Mouse (Mus musculus) gastrocnemius, postnatal 14 days (tissue): Measurements from ENCODE around the gene Whamm. TPM values are rescaled to one million over a fixed set of nuclear protein-coding genes. Genes with fewer than 3 reads are reported as not detected.

ENCODE experiments used
- DNase-seq: peaks from one replicate; pipeline ENCODE4 v3.0.0; 2021; ENCODE audit warnings: mixed read lengths
- intact Hi-C: fragments of 180-260 bp; cut with DNase I; formaldehyde crosslinking; loops from one replicate; pipeline ENCODE4 v1.15.1; 2025; ENCODE audit warnings: low total_unique reads
- total RNA-seq, 2 experiments: library from RNA; stranded (reverse); gene quantifications; 2 replicates each; pipeline ENCODE4 v1.2.3; 2021

Gene Whamm
- total RNA-seq, 2 experiments from 2014 or later, result 4.8 to 5.7 TPM

GRCm38 (mm10) chr7:81585326-81585725 is 14.3 kb downstream of the Whamm start:
- DNase-seq, result no peak
- intact Hi-C loops, result no loop called here

GRCm38 (mm10) chr7:81587238-81587637 is 16.2 kb downstream of the Whamm start:
- intact Hi-C loops, result no loop called here

GRCm38 (mm10) chr7:81592686-81593085 is 21.6 kb downstream of the Whamm start:
- intact Hi-C loops, result no loop called here
- no peak for DNase-seq

More at GRCm38 (mm10) chr7:81587238-81587637, 16.2 kb downstream of the Whamm start:
- no peak for DNase-seq

- DNase-seq, result no peak
These were observed 22.3 kb downstream of the Whamm start for GRCm38 (mm10) chr7:81593387-81593786.

GRCm38 (mm10) chr7:81595056-81595455 is 24.0 kb downstream of the Whamm start:
- no peak for DNase-seq
- intact Hi-C loops, result no loop called here

More at GRCm38 (mm10) chr7:81593387-81593786, 22.3 kb downstream of the Whamm start:
- intact Hi-C loops, result no loop called here

- no peak for DNase-seq
- intact Hi-C loops, result no loop called here
These were observed 25.0 kb downstream of the Whamm start for GRCm38 (mm10) chr7:81596086-81596485.

GRCm38 (mm10) chr7:81597660-81598059 is 26.6 kb downstream of the Whamm start:
- DNase-seq, result no peak
- intact Hi-C loops, result no loop called here

GRCm38 (mm10) chr7:81599379-81600280 is 28.6 kb downstream of the Whamm start:
- no peak for DNase-seq
- intact Hi-C loops, result no loop called here

- no peak for DNase-seq
- intact Hi-C loops, result no loop called here
These were observed 33.9 kb downstream of the Whamm start for GRCm38 (mm10) chr7:81604991-81605390.

GRCm38 (mm10) chr7:81605489-81605888 is 34.4 kb downstream of the Whamm start:
- intact Hi-C loops, result no loop called here
- DNase-seq, result no peak

- intact Hi-C loops, result no loop called here
- DNase-seq, result no peak
These were observed 35.4 kb downstream of the Whamm start for GRCm38 (mm10) chr7:81606452-81606851.

- intact Hi-C loops, result no loop called here
- no peak for DNase-seq
These were observed 39.1 kb downstream of the Whamm start for GRCm38 (mm10) chr7:81610125-81610524.

GRCm38 (mm10) chr7:81612856-81613635 is 42.0 kb downstream of the Whamm start:
- no peak for DNase-seq
- intact Hi-C loops, result no loop called here

- no peak for DNase-seq
- intact Hi-C loops, result no loop called here
These were observed 44.0 kb downstream of the Whamm start for GRCm38 (mm10) chr7:81615031-81615430.

GRCm38 (mm10) chr7:81622793-81623192 is 51.7 kb downstream of the Whamm start:
- intact Hi-C loops, result loop anchor here (10.0 kb wide), 1 partner anchor 72 kb away; no protein-coding TSS in a partner anchor
- no peak for DNase-seq

- intact Hi-C loops, result loop anchor here (10.0 kb wide), 1 partner anchor 71 kb away; no protein-coding TSS in a partner anchor
- DNase-seq, result no peak
These were observed 52.7 kb downstream of the Whamm start for GRCm38 (mm10) chr7:81623767-81624166.

- intact Hi-C loops, result loop anchor here (10.0 kb wide), 1 partner anchor 68 kb away; no protein-coding TSS in a partner anchor
- DNase-seq, result no peak
These were observed 55.4 kb downstream of the Whamm start for GRCm38 (mm10) chr7:81626460-81626859.

- intact Hi-C loops, result no loop called here
- no peak for DNase-seq
These were observed 60.2 kb downstream of the Whamm start for GRCm38 (mm10) chr7:81631261-81631660.

- intact Hi-C loops, result no loop called here
- no peak for DNase-seq
These were observed 61.5 kb downstream of the Whamm start for GRCm38 (mm10) chr7:81632586-81632985.

GRCm38 (mm10) chr7:81641101-81641500 is 70.0 kb downstream of the Whamm start:
- intact Hi-C loops, result no loop called here
- DNase-seq, result no peak
